Mouse (Mus musculus) retina, postnatal 7 days (tissue): ENCODE data around the gene Gm11009.
"Not testable (repeated sequence)": the region's sequence is repeated elsewhere in the genome, so short reads cannot be mapped to it uniquely, and the experiment has no call there.

ENCODE experiments used
- DNase-seq: peaks from one replicate; pipeline ENCODE4 v3.0.0-alpha.2; 2012; ENCODE audit warnings: low read depth, low spot score

Gene Gm11009

GRCm38 (mm10) chr2:176319394-176319793 lies at the start of gene Gm11009:
Gene Gm11009 (minus strand): TSS chr2:176319494.
- DNase-seq, result not testable (repeated sequence)
